Mouse (Mus musculus) lung, adult 2 months (tissue): Measurements from ENCODE around the gene A3galt2.

Source experiments
- CTCF ChIP-seq: fragments of 200-500 bp; IDR thresholded peaks from 2 replicates; pipeline ENCODE4 v1.5.1; 2011; ENCODE audit warnings: mild to moderate bottlenecking, low read length, control low read depth; ENCODE audit not compliant: insufficient read depth
- POLR2A ChIP-seq: fragments of 200-500 bp; IDR thresholded peaks from 2 replicates; pipeline ENCODE4 v1.6.1; 2011; ENCODE audit warnings: low read depth, mild to moderate bottlenecking, control low read depth, low read length, borderline replicate concordance; ENCODE audit errors: extremely low read depth

GRCm38 (mm10) chr4:128727019-128727720 lies 28.0 kb upstream of the A3galt2 start:
- no peak for TF ChIP-seq CTCF
- peak; percentile 66; the same call in 1 of the 2 replicates for TF ChIP-seq POLR2A
